Mouse (Mus musculus): ENCODE data around the gene Fam234b.
A peak's percentile ranks its signal among the peaks of the same experiment; 100 is the strongest.

The Fam234b gene

DNA sequence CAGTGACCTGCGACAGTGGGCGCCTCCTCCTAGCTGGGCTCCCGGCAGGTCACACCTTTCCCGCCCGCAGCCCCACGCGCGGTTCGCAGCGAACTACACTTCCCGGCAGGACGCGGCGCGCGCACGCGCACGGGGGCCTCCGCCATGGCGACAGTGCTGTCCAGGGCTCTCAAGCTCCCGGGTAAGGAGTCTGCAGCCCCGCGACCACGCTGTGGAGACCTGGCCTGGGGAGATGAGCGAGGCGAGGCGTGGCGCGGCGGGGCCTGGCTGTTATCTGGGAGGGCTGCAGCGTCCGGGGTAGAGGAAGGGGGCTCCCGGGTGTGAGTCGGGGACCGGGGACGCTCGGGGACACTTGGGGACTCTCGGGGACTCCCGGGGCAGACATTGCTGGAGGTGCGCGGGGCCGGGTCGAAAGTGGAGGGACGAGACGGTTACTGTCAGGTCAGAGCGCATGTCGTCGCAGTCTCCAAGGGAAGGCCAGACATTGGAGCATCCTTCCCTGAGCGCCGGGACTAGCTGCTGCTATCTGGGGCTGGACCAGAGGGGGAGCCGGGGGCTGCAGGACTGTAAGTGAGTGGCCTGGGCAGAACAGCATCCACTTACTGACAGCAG, at the start of gene Fam234b, which contains the start of gene Hebp1:
Gene Fam234b, plus strand, starts transcription at position 57 of the 612 bp plus-strand sequence.
Gene Hebp1, minus strand, starts transcription at position 102 of the 612 bp plus-strand sequence.
- peak; percentile 91 for DNase-seq

DNA sequence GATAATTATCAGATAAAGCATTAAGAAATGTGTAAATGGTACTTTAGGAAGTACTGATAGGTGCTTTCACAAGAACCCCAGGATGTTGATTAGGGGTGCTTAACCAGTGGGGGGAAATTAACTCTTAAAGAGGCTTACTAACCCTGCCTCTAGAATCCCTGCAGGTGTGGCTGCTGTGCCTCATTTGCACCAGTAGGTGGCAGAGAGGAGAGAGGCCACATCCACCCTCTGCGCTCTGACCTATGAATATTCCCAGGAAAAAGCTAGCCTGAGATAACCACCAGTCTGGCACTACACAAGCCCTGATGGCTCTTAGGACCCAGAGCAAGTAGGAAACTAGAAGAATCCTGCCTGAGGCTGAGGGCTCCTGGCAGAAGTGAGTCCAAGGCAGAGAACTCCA, 49.3 kb upstream of the Fam234b start:
- no peak for DNase-seq

- DNase-seq = no peak
Measured at GRCm38 (mm10) chr6:135149175-135149574, 48.6 kb upstream of the Fam234b start.

DNA sequence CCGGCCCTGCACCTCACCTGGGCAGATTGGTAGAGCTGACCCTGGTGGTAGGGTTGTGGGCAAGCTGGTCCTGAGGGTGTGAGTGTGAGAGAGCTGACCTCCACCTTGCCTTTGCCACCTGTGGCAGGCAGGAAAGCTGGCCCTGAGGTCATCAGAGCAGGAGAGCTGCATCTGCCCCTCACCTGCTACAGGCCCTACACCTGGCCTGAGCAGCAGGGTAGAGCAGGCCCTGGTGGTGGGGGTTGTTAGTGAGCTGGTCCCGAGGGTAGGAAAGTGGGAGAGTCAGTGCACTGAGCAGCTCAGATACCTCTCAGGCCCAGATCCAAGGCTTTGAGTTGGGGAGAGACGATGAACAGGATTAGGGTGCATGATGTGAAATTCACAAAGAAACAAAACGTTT, 48.1 kb upstream of the Fam234b start:
- no peak for DNase-seq

DNA sequence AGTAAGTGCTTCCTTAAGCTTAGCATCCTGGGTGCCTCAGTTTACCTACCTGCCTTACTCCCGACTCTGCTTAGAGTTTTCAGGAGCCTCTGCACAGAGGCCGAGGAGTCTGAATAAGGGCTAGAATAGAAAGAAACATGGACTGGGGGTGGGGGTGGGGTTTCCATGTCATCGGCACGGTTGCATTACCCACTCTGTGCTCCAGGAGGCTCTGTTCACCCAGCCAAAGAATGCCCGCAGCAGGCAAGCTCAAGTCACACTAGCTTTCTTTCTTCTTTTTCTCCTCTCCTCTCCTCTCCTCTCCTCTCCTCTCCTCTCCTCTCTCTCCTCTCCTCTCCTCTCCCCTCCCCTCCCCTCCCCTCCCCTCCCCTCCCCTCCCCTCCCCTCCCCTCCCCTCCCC, 47.5 kb upstream of the Fam234b start:
- DNase-seq = no peak

GRCm38 (mm10) chr6:135153719-135154118, 44.1 kb upstream of the Fam234b start:
- peak; percentile 45 for DNase-seq

DNA sequence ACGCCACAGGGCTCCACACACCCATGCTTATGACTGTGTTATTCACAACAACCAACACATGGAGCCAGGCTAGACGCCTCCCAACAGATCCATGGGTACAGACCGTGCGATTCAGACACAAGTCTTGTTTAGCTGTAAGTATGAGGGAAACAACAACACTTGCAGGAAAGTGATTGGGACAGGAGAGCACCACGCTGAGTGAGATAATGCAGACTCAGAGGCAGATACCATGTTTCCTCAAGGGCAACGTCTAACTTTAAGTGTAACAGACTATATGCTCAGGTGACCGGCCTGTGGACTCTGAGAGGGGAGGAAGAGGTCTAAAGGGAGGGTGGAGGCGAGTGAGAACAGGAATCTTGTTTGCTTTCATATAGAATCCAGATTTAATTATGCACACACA, 41.2 kb upstream of the Fam234b start:
- no peak for DNase-seq

GRCm38 (mm10) chr6:135157496-135157895, 40.3 kb upstream of the Fam234b start:
- no peak for DNase-seq

DNA sequence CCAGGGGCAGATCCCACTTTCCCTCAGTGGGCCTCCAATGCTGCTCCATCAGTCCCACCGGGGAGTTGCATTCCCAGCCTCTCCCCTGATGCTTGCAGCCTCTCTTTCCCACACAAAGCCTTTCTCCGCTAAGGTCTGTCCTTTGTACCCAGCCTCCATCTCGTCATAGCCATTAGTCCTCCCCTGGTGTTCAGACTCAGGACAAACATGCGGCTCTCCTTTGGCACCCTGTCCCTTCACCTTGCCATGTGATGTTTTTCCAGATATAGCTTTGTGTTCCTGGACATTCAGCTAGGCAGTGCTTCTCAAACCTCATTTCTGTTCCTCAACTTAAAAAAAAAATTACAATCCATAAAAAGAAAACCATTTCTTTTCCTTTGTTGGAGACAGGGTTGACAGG, 39.3 kb upstream of the Fam234b start:
- no peak for DNase-seq

DNA sequence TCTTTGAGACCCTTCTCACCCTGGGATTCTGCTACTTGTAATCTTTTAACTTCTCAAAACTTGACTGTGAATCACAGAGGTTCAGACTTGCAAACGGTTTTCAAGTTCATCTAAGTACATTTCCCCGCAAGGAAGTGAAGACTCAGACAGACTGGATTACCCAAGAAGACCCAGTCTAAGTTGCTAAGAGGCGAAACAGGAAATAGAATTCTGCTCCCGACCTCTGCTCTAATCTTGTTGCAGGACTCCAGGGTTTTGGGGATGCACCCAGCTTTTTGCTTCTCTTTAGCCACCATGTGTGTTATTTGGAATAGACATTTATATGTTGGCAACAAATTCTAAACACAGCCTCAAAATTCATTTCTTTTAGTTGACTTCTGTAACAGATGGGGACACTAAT, 36.4 kb upstream of the Fam234b start:
- no peak for DNase-seq

DNA sequence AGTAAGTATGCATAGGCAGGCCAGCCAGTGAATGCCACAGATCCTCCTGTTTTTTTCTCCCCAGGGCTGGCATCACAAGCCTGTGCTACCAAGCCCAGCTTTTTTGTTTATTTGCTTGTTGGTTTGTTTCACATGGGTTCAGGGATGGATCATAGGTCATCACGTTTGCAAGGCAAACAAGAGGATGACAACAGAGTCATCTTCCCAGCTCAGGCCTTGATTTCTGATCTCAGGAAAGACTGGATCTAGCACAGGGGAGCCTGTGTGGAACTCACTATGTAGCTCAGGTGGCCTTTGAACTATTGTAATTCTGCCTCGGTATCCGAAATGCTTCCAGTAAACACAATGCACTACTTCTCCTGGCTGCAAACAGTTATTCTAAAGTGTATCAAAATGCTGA, 35.5 kb upstream of the Fam234b start:
- DNase-seq = no peak

DNA sequence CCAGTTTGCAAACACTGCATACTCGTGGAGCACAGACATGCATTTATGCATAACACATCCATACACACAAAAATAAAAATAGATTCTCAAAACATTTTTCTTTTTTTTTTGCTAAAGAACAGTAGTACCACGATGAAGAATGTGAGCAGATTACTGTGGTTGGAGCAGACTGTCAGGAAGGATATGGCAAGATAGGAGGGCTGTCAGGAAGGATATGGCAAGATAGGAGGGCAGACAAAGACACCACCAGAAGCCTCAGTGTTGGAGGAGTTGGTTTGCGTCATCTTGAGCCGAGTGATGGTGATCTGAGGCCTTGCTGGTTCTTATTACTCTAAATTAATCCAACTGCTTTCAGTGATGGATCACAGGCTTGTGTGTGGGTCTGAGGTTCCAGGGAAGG, 34.9 kb upstream of the Fam234b start:
- DNase-seq = no peak

DNA sequence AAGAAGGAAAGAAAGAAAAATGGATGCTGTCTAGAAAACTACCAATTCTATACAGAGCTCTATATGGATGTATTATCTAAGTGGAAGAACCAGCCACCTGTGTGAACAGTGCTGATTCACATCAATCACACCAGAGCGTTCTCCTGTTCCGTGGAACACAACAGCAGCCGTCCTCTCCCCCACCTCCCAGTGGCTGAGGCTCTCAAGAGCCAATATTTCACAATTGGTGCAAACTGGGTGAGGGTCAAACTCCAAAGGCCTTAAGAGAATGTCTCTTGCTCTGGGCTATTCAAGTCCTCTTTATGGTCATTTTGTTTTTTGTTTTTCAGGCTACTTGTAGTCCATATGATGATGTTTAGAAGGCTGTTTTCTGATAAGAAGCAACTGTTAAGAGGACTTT, 32.6 kb upstream of the Fam234b start:
- no peak for DNase-seq

- DNase-seq = no peak
Measured at GRCm38 (mm10) chr6:135165706-135166105, 32.1 kb upstream of the Fam234b start.

DNA sequence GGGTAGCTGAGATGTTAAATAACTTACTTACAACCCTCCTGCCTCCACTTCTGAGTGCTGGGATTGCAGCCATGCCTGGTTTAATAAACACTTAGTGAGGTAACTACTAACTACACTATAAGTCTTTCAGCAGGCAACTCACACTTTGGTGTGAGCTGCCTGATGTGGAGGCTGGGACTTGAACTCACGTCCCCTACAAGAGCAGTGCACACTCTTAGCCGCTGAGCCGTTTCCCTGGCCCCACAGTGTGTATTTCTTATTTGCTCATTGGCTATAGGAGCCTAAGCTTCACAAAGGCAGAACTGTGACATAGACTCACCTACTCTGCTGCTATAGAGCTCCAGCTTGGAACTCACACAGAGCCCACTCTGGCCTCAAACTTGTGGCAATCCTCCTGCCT, 31.5 kb upstream of the Fam234b start:
- no peak for DNase-seq

GRCm38 (mm10) chr6:135166712-135167111, 31.1 kb upstream of the Fam234b start:
- DNase-seq = no peak

DNA sequence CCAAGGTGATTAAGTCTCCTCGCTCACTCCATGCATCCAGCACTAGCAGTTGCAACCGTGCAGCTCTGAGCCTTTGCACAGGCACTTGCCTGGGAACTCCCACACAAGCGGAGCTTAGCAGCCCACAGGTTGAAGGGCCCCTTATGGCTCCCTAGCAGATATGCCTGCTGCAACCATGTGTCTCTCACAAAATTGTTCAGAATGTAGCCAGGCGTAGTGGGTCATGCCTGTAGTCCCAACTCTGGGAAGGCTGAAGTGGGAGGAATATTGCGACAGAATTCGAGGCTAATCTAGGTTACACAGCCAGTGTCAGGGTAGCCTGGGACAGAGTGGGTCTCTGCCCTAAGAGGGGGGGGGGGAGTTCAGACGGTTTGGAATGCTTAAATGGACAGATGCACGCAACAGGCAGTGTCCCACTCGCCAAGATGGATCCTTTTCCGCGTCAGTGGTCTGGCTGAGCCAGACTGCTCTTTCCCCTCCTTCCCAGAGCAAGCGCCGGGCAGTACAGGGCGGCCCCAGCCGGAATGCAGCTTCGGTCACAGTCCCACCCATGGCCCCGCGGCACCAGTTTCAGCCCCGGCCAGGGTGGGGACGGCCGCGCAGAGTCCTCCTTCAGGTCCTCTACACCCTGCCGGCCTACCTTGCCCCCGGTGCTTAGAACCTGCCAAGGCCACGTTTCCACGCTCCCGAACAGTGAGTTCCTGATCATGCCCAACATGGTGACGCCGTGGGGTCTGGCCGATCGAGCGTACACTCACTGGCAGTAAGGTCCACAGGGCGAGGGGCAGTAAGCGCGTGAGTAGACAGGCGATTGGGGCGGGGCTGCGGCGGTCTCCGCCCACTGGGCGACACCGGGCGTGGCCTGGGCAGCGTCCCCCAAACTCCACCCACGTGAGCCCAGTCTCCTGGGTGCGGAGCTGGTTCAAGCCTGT, 30.1 kb upstream of the Fam234b start:
- DNase-seq = peak; percentile 79

- no peak for DNase-seq
Measured at GRCm38 (mm10) chr6:135168471-135168870, 29.3 kb upstream of the Fam234b start.

DNA sequence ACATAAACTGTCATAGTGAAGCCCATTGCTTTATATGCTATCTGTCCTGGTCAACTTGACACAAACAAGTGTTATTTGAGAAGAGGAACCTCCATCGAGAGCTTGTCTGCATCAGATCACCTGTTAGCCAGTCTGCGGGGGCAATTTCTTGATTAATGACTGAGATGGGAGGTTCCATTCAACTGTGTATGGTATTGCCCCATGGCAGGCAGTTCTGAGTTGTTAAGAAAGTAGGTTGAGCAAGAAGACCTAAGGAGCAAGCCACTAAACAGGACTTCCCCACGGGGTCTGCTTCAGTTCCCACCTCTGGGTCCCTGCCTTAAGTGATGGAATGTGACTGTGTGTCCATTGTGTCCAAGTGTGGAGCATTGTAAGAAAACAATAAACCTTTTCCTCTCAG, 28.5 kb upstream of the Fam234b start:
- DNase-seq = no peak

GRCm38 (mm10) chr6:135171736-135172135, 26.0 kb upstream of the Fam234b start:
- no peak for DNase-seq

DNA sequence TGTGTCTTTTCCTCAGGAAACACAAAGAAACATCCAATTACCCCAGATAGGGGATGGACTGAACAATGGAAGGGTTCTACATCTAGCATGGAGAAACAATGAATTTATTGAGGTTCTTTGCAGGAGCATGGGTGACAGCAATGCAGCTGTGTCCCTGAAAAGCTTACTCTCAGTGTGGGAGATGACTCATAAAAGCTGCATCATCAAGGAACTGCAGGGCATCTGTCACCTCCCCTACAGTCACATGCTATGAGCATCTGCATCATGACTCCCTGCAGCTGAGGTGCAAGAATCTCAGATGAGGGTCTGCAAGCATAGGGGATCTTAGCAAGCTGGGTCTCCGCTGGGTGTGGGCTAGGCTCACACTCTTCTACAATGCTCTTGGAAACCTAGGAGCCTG, 22.8 kb upstream of the Fam234b start:
- DNase-seq = peak; percentile 37

DNA sequence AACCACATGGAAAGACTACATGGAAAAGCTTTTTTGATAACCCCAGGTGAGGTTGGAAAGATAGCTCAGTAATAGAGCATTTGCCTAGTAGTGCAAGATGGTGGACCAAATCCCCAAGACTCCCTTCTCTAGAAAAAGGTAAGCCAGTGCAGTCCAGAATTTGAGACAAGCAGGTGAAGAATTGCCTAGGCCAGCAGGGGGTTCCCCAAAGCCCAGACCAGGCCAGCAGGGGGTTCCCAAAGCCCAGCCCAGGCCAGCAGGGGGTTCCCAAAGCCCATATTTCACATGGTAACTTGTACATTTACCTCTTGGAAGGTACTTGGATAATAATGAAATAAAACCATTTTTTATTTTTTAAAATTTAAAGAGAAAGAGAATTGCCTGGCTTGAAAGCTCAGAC, 20.5 kb upstream of the Fam234b start:
- DNase-seq = no peak

DNA sequence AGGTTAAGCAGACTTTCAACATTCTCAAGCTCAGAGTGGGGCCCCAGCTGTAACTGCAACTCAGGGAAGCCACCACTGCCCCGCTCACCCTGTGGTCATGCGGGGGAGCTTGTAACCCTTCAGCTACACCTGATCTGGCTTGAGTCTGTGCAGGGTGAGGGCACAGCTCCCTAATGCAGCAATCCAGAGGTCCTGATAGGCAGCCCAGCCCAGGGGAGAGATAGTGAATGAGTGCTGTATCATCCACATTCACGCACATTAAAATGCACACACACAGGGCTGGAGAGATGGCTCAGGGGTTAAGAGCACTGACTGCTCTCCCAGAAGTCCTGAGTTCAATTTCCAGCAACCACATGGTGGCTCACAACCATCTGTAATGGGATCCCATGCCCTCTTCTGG, 19.2 kb upstream of the Fam234b start:
- no peak for DNase-seq

DNA sequence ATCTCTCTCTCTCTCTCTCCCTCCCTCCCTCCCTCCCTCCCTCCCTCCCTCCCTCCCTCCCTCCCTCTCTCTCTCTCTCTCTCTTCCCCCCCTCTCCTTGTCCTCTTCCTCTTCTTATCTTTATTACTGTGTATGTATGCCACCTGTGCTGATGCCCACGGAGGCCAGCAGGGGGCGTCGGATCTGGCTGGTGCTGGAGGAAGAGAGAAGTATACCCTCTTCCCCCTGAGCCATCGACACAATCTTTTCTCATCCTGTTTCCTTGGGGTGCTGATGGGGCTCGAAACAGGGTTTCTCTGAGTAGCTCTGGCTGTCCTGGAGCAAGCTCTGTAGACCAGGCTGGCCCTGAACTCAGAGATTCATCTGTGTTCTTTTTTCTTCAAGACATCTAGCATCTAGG, 14.9 kb upstream of the Fam234b start:
- no peak for DNase-seq

All from right cerebral cortex, postnatal 25 days (tissue).